Mouse (Mus musculus) left cerebral cortex, postnatal 36 days (tissue): ENCODE results near the gene Ublcp1. TPM values are rescaled to one million over a fixed set of nuclear protein-coding genes. Genes with fewer than 3 reads are reported as not detected.
A peak's percentile ranks its signal among the peaks of the same experiment; 100 is the strongest.

Experiments used
- DNase-seq, 2 experiments: peaks; one replicate each; pipeline ENCODE4 v3.0.0; 2021 to 2022; ENCODE audit warnings: low spot score in 2 of 2, mixed read lengths in 1 of 2
- intact Hi-C: fragments of 180-260 bp; cut with DNase I; formaldehyde crosslinking; loops from one replicate; pipeline ENCODE4 v1.15.1; 2025
- total RNA-seq, 2 experiments: library from RNA; stranded (reverse); gene quantifications; 2 replicates each; pipeline ENCODE4 v1.2.3; 2021

Gene Ublcp1
- 10 to 100 TPM; 47.7 to 51.7 TPM for total RNA-seq

GRCm38 (mm10) chr11:44470432-44471336 lies at the start of gene Ublcp1:
TSS of gene Ublcp1 (minus strand) at chr11:44470498.
- intact Hi-C loops, result loop anchor here (1.0 kb wide), 1 partner anchor 49 kb away; no protein-coding TSS in a partner anchor
- peak; percentile 91 to 93 for DNase-seq

GRCm38 (mm10) chr11:44519096-44519949 lies 49.0 kb upstream of the Ublcp1 start:
- intact Hi-C loops, result loop anchor here (1.0 kb wide), 1 partner anchor 49 kb away; the partner anchor contains the start of gene Ublcp1
- peak in 1 of 2 experiments; percentile 45 for DNase-seq

- intact Hi-C loops, result loop anchor here (1.0 kb wide), 1 partner anchor 48 kb away; the partner anchor contains the start of gene Ublcp1
These were observed 48.2 kb upstream of the Ublcp1 start, which contains the start of gene Rnf145 for GRCm38 (mm10) chr11:44518281-44519095. TSS of gene Rnf145 (plus strand) at chr11:44518964.

GRCm38 (mm10) chr11:44517561-44518280 lies 47.4 kb upstream of the Ublcp1 start:
- DNase-seq, result no peak
- intact Hi-C loops, result no loop called here

More at GRCm38 (mm10) chr11:44518281-44519095, 48.2 kb upstream of the Ublcp1 start, which contains the start of gene Rnf145:
- DNase-seq, result peak; percentile 86 to 87

- intact Hi-C loops, result no loop called here
- no peak for DNase-seq
These were observed 46.1 kb upstream of the Ublcp1 start for GRCm38 (mm10) chr11:44516362-44516761.

- intact Hi-C loops, result no loop called here
- DNase-seq, result no peak
These were observed 44.4 kb upstream of the Ublcp1 start for GRCm38 (mm10) chr11:44514666-44515065.

- intact Hi-C loops, result no loop called here
- no peak for DNase-seq
These were observed 42.7 kb upstream of the Ublcp1 start for GRCm38 (mm10) chr11:44513026-44513422.

GRCm38 (mm10) chr11:44512044-44513025 lies 42.0 kb upstream of the Ublcp1 start:
- DNase-seq, result peak in 1 of 2 experiments; percentile 18
- intact Hi-C loops, result no loop called here

- intact Hi-C loops, result no loop called here
- no peak for DNase-seq
These were observed 40.1 kb upstream of the Ublcp1 start for GRCm38 (mm10) chr11:44510371-44510770.

GRCm38 (mm10) chr11:44509906-44510305 lies 39.6 kb upstream of the Ublcp1 start:
- DNase-seq, result no peak
- intact Hi-C loops, result no loop called here

- intact Hi-C loops, result no loop called here
- DNase-seq, result no peak
These were observed 38.6 kb upstream of the Ublcp1 start for GRCm38 (mm10) chr11:44508876-44509275.

- intact Hi-C loops, result no loop called here
- no peak for DNase-seq
These were observed 34.5 kb upstream of the Ublcp1 start for GRCm38 (mm10) chr11:44504761-44505160.

GRCm38 (mm10) chr11:44504146-44504545 lies 33.8 kb upstream of the Ublcp1 start:
- no peak for DNase-seq
- intact Hi-C loops, result no loop called here

GRCm38 (mm10) chr11:44502931-44503330 lies 32.6 kb upstream of the Ublcp1 start:
- no peak for DNase-seq

GRCm38 (mm10) chr11:44501477-44501876 lies 31.2 kb upstream of the Ublcp1 start:
- intact Hi-C loops, result no loop called here
- no peak for DNase-seq

More at GRCm38 (mm10) chr11:44502931-44503330, 32.6 kb upstream of the Ublcp1 start:
- intact Hi-C loops, result no loop called here

- intact Hi-C loops, result no loop called here
- DNase-seq, result no peak
These were observed 30.7 kb upstream of the Ublcp1 start for GRCm38 (mm10) chr11:44500966-44501365.
